Mouse (Mus musculus) forebrain, embryonic 12.5 days (tissue): ENCODE measurements at regions not wholly inside any gene's neighbourhood (a gene's known extent, or its start where the extent isn't known, plus 50 kb on each side); places are given as distances from the start of the nearest gene placed in this dataset.

ENCODE experiments used
- ATAC-seq: fragments of 200-750 bp; cut with Nextera tagmentation; 2 replicates; pipeline ENCODE4 v1.8.0; 2017; ENCODE audit warnings: moderate TSS enrichment; ENCODE audit not compliant: low FRiP score
- H3K27ac ChIP-seq: fragments of 300-500 bp; sonication (generic); 2 replicates; pipeline ENCODE4 v1.5.1; 2016; ENCODE audit warnings: mild to moderate bottlenecking
- H3K27me3 ChIP-seq: fragments of 300-500 bp; sonication (generic); 2 replicates; pipeline ENCODE4 v1.6.1; 2016; ENCODE audit warnings: mild to moderate bottlenecking
- H3K36me3 ChIP-seq: fragments of 300-500 bp; sonication (generic); replicated peaks from 2 replicates; pipeline ENCODE4 v1.6.1; 2016; ENCODE audit warnings: mild to moderate bottlenecking
- H3K4me1 ChIP-seq: fragments of 300-500 bp; sonication (generic); 2 replicates; pipeline ENCODE4 v1.6.1; 2016
- H3K4me2 ChIP-seq: fragments of 300-500 bp; sonication (generic); 2 replicates; pipeline ENCODE4 v1.6.1; 2016; ENCODE audit warnings: mild to moderate bottlenecking, moderate library complexity
- H3K4me3 ChIP-seq: fragments of 300-500 bp; sonication (generic); replicated peaks from 2 replicates; pipeline ENCODE4 v1.5.1; 2016; ENCODE audit warnings: mild to moderate bottlenecking
- H3K9ac ChIP-seq: fragments of 300-500 bp; sonication (generic); 2 replicates; pipeline ENCODE4 v1.6.1; 2016; ENCODE audit warnings: mild to moderate bottlenecking
- H3K9me3 ChIP-seq: fragments of 300-500 bp; sonication (generic); 2 replicates; pipeline ENCODE4 v1.6.1; 2016
- WGBS: fragments of 180-500 bp; shearing (Covaris S2); methylation state at CpG from one replicate; pipeline ENCODE4 v1.1.7; 2016; 5-methylcytosine and 5-hydroxymethylcytosine counted together

DNA sequence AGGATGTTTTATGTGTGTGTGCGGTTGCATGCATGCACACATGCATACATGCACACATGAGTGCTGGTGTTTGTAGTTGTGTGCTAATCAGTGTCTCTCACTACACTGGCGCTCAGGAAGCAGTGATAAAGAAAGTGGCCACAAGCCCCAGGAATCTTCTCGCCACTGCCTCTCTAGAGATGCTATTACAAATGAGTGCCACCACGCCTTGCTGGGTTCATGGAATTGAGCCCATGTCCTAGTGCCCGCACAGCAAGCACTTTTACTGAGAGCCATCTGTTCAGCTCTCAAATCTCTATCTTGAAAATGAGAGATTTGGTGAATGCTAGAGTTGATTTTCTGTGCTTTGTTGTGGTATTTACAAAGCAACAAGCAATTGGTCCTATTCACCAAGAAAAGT lies 373.3 kb downstream of the Lpin1 start:
- 84% methylated on average over 5 of the region's 5 CpGs for WGBS
- Histone ChIP-seq H3K27me3 (no peaks in the 10 kb centered on the region), H3K4me3 (no peak overlapping the region), H3K36me3 (no peaks in the 10 kb centered on the region), H3K9me3 (no peaks in the 10 kb centered on the region), H3K9ac (no peak overlapping the region), H3K4me1 (no peaks in the 10 kb centered on the region), H3K27ac (no peak overlapping the region), H3K4me2 (no peak overlapping the region)
- ATAC-seq = no peak

DNA sequence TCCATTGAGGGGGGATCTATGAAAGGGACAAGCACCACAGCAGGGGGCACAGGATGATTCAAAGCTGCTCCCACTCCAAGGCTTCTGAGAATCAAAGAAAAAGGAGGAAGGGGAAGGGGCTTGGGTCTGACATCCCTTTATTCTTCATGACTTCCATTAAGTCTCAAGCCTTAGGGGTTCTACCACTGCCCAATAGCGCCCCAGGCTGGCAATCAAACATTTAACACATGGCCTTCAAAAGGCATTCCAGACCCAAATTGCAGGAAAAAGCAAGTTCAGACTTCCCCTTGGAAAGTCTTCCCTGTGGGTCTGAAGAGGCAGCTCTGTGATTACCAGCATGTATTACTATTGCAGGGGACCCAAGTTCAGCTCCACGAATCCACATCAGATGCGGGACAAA lies 377.2 kb downstream of the Lpin1 start:
- no peak overlapping the region for H3K4me3 ChIP-seq
- no peak for ATAC-seq
- 92% methylated on average over 3 of the region's 3 CpGs for WGBS
- H3K9me3 ChIP-seq = no peaks in the 10 kb centered on the region
- no peak overlapping the region for H3K27ac ChIP-seq
- no peaks in the 10 kb centered on the region for H3K27me3 ChIP-seq
- no peak overlapping the region for H3K4me2 ChIP-seq
- no peak overlapping the region for H3K9ac ChIP-seq
- no peaks in the 10 kb centered on the region for H3K4me1 ChIP-seq
- H3K36me3 ChIP-seq = no peaks in the 10 kb centered on the region

DNA sequence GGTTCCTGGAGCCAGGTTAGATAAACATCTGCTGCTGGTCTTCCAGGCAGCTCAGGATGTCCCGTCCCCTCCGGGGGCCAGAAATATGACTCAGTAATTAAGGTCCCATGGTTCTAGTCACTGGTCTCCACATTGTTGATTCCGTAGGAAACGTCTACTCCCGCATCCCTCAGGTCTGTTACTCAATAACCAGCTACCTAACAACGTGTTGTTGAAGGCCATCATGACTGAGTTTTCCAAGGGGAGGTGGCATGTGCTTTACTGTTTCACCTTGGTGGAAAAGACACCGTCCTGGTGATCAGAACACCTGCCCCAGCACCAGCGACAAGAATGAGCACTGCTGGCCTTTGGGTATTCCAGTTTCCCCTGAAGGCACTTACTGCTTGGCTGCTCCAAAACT lies 377.9 kb downstream of the Lpin1 start:
- H3K36me3 ChIP-seq = no peaks in the 10 kb centered on the region
- no peak overlapping the region for H3K4me3 ChIP-seq
- no peaks in the 10 kb centered on the region for H3K9me3 ChIP-seq
- ATAC-seq = no peak
- no peak overlapping the region for H3K4me2 ChIP-seq
- no peak overlapping the region for H3K27ac ChIP-seq
- H3K27me3 ChIP-seq = no peaks in the 10 kb centered on the region
- 87% methylated on average over 8 of the region's 8 CpGs for WGBS
- no peak overlapping the region for H3K9ac ChIP-seq
- no peaks in the 10 kb centered on the region for H3K4me1 ChIP-seq

DNA sequence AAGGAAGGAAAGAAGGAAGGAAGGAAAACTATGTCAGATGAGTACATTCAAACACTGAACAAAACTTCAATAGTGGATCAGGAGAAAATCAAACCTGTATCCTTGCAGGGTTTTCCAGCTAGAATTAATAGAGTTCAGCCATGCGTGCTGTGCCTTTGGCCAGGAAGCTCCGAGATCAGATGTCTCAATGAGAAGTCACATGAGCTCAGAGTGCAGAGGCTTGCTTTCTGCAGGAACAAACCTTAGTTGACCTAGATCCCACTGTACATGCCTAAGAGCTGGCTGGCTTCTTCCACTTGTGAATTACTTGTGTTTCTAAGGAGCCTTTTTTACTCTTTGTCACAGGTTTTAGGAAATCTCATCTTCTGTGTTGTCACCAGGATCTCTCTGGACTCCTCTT lies 378.7 kb downstream of the Lpin1 start:
- Histone ChIP-seq H3K9ac (no peak overlapping the region), H3K9me3 (no peaks in the 10 kb centered on the region), H3K27ac (no peak overlapping the region), H3K27me3 (no peaks in the 10 kb centered on the region), H3K36me3 (no peaks in the 10 kb centered on the region), H3K4me1 (no peaks in the 10 kb centered on the region), H3K4me2 (no peak overlapping the region), H3K4me3 (no peak overlapping the region)
- ATAC-seq = no peak
- 53% methylated on average over 2 of the region's 2 CpGs for WGBS

DNA sequence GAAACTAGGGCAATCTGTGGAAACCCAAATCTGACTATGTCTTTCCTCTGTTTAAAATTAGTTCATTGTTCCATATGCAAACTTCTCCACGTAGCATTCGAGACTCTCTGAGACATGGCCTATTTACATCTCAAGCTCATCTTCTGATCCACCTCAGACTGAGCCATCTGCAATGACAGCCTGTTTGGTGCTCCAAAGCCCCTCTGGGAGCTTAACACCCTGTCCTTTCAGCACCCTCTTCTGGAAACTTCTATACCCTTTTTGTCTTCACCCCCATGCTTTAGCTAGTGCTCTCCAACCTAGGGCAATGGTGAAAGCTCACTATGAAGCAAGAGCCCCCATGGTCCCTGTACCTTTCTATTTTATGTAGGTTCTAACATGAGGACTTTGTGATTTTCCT lies 379.7 kb downstream of the Lpin1 start:
- 91% methylated on average over 2 of the region's 2 CpGs for WGBS
- no peak overlapping the region for H3K27ac ChIP-seq

DNA sequence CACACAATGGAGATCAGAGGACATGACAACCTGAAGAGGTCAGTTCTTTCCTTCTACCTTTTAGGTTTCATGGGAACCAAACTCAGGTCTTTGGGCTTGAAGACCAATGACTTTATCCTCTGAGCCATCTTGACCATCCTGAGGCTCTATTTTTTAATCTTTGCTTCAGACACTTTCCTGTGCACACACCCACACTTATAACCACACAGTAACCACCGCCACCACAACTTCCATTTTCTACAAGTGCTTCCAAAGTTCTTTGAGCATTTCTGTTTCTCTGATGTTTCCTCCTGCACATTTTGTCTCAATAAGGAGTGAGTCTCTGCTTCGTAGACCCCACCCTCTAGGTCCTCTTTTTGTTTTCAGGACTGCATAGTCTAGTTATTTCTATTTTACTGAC lies 385.3 kb downstream of the Lpin1 start:
- H3K9ac ChIP-seq = no peak overlapping the region
- no peak overlapping the region for H3K27ac ChIP-seq
- H3K4me1 ChIP-seq = peaks cover 3% of the 10 kb centered on the region; the same call in 1 of the 2 replicates
- no peak overlapping the region for H3K4me2 ChIP-seq
- no peaks in the 10 kb centered on the region for H3K27me3 ChIP-seq
- no peaks in the 10 kb centered on the region for H3K9me3 ChIP-seq
- H3K36me3 ChIP-seq = no peaks in the 10 kb centered on the region
- H3K4me3 ChIP-seq = no peak overlapping the region
- ATAC-seq = no peak
- WGBS = 92% methylated on average over 2 of the region's 2 CpGs

More for the DNA sequence above, 379.7 kb downstream of the Lpin1 start:
- no peak overlapping the region for H3K4me2 ChIP-seq
- no peaks in the 10 kb centered on the region for H3K4me1 ChIP-seq
- H3K9ac ChIP-seq = no peak overlapping the region
- H3K36me3 ChIP-seq = no peaks in the 10 kb centered on the region
- H3K4me3 ChIP-seq = no peak overlapping the region
- ATAC-seq = no peak
- H3K9me3 ChIP-seq = no peaks in the 10 kb centered on the region
- no peaks in the 10 kb centered on the region for H3K27me3 ChIP-seq

DNA sequence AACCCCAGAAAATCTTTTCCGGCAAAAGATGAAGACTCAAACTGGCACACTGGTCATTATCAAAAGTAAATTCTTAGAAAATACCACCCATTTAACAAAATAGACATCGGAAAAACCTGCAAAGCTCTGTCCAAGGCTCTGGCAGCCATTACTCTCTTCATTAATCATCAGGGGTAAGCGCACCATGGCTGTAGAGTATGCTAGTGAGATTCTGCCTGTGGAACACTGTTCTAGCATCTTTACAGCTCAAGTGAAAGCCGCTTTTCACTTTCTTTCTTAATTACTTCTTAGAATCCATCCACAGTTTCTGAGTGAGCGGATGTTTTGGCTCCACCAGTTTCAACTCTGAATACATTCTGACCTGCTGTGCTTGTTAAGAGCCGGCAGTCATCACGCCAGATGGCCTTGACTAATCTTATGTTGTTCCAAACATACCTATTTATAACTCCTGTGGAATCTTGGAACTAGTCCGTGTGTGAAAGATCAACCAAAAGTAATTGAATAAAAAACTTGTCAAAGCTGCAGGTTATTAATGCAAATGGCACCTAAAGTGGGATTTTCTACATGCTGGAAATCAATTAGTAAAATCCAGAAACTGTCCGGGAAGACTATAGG lies 387.8 kb downstream of the Lpin1 start:
- no peak for ATAC-seq
- no peaks in the 10 kb centered on the region for H3K9me3 ChIP-seq
- no peak overlapping the region for H3K27ac ChIP-seq
- WGBS = 51% methylated on average over 9 of the region's 9 CpGs
- peaks cover 3% of the 10 kb centered on the region; the same call in 1 of the 2 replicates for H3K4me1 ChIP-seq
- H3K27me3 ChIP-seq = no peaks in the 10 kb centered on the region
- H3K4me3 ChIP-seq = no peak overlapping the region
- H3K36me3 ChIP-seq = no peaks in the 10 kb centered on the region
- no peak overlapping the region for H3K4me2 ChIP-seq
- H3K9ac ChIP-seq = no peak overlapping the region

DNA sequence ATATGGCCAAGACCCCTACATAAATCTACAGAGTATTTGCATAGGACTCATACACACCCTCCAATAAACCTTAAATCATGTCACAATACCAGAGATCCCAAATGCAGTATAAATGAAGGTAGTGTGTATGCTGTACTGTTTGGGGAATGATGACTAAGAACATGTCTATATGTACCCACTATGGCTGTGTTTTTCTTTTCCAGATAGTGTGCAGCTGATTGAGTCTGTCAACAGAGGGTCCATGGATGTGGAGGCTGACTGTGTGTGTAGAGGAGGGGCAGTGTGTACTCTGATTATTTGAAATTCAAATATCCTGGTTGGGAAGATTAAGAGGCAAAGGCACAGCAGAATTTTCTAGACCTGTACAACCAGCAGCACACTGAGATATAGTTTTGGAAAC lies 388.6 kb downstream of the Lpin1 start:
- peaks cover 3% of the 10 kb centered on the region; the same call in 1 of the 2 replicates for H3K4me1 ChIP-seq
- ATAC-seq = no peak

DNA sequence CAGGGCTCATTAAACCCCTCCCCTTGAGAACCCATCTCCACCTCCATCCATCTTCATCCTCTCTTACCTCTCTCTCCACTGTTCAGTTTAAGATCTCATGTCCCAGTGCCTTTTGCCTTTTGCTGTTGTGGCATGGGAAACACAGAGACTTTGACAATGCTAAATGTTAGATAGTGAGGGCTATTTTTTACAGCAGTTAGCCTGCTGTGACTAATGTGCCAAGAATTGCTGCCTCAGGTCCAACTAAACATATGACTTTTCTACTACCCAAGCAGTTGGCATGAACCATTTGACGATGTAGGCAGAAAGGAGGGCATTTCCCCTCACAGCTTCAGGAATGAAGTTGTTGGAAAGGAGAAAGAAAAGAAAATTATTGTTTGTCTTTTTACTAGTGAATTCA lies 389.6 kb downstream of the Lpin1 start:
- Histone ChIP-seq H3K4me3 (no peak overlapping the region), H3K27me3 (no peaks in the 10 kb centered on the region)
- ATAC-seq = no peak

More for the DNA sequence above, 388.6 kb downstream of the Lpin1 start:
- H3K4me3 ChIP-seq = no peak overlapping the region
- H3K36me3 ChIP-seq = no peaks in the 10 kb centered on the region
- no peaks in the 10 kb centered on the region for H3K27me3 ChIP-seq
- H3K27ac ChIP-seq = no peak overlapping the region
- no peaks in the 10 kb centered on the region for H3K9me3 ChIP-seq
- no peak overlapping the region for H3K4me2 ChIP-seq
- no peak overlapping the region for H3K9ac ChIP-seq

DNA sequence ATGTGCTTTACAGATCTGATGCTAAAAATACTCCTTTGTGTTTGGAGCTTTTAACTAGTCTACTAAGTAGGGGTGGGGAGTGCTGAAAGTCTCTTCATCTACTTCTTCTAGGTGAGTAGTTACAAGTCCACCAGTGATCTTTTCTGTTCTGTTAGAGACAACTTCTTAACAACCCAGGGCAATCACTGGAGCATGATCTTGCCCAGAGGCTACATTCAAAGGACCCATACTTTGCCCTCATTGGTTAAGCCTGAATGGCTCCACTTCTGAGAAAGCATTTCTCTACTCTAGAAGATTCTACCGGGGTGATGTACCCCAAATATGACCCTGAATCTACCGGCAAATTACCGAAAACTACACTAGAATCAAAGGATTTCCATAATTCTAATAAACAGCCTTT lies 390.2 kb downstream of the Lpin1 start:
- no peak overlapping the region for H3K9ac ChIP-seq
- no peaks in the 10 kb centered on the region for H3K27me3 ChIP-seq
- no peaks in the 10 kb centered on the region for H3K9me3 ChIP-seq
- no peak overlapping the region for H3K4me2 ChIP-seq
- no peak overlapping the region for H3K27ac ChIP-seq
- H3K4me3 ChIP-seq = no peak overlapping the region
- 90% methylated on average over 3 of the region's 3 CpGs for WGBS
- no peak for ATAC-seq
- peaks cover 3% of the 10 kb centered on the region; the same call in 1 of the 2 replicates for H3K4me1 ChIP-seq
- no peaks in the 10 kb centered on the region for H3K36me3 ChIP-seq

More for the DNA sequence above, 389.6 kb downstream of the Lpin1 start:
- Histone ChIP-seq H3K9me3 (no peaks in the 10 kb centered on the region), H3K4me2 (no peak overlapping the region), H3K36me3 (no peaks in the 10 kb centered on the region), H3K9ac (no peak overlapping the region), H3K4me1 (peaks cover 3% of the 10 kb centered on the region; the same call in 1 of the 2 replicates), H3K27ac (no peak overlapping the region)
- 80% methylated on average over 1 of the region's 1 CpGs for WGBS

DNA sequence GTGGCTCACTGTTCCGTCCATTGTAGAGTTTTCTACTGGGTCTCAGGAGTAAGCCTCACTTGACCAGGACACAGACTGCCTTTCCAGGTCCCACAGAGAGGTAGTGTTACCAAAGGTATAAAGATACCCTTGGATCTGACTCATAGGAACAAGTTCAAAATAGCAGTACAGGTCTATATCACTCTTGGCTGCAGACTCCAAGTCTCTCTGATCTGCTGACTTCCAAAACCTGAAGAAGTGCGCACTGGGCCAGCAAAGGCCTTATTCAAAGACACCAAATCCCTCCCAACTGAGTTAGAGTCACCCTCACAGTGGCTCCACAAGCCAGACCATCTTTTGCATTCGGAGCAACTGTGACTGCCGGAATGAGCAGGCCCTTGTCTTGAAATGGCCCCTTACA lies 391.9 kb downstream of the Lpin1 start:
- Histone ChIP-seq H3K4me1 (peaks cover 3% of the 10 kb centered on the region; the same call in 1 of the 2 replicates), H3K9me3 (no peaks in the 10 kb centered on the region), H3K27me3 (no peaks in the 10 kb centered on the region), H3K4me3 (no peak overlapping the region), H3K4me2 (no peak overlapping the region), H3K9ac (no peak overlapping the region), H3K36me3 (no peaks in the 10 kb centered on the region), H3K27ac (no peak overlapping the region)
- 82% methylated on average over 4 of the region's 4 CpGs for WGBS
- ATAC-seq = no peak

DNA sequence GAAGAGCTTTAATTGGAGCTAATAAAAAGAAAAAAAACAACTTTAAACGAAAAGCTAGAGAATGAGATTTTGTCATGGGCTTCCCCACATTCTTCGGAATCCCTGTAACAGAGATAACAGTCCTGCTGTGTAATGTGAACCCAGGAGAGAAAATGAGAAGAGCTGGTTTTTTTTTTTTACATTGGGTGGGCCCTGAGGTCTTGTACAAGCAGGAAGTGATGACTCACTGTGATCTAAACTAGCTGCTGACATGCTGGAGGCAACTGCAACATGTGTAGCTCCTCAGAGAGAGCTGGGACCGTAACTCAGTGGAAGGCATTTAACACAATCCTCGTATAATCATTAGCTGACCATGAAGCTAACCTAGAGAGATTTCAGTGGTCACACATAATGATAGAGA lies 393.8 kb upstream of the Trib2 start:
- H3K36me3 ChIP-seq = no peaks in the 10 kb centered on the region
- H3K9ac ChIP-seq = no peak overlapping the region
- no peak overlapping the region for H3K4me2 ChIP-seq
- 85% methylated on average over 4 of the region's 4 CpGs for WGBS
- ATAC-seq = no peak
- no peak overlapping the region for H3K4me3 ChIP-seq
- H3K4me1 ChIP-seq = no peaks in the 10 kb centered on the region
- H3K27me3 ChIP-seq = no peaks in the 10 kb centered on the region
- no peak overlapping the region for H3K27ac ChIP-seq
- no peaks in the 10 kb centered on the region for H3K9me3 ChIP-seq

DNA sequence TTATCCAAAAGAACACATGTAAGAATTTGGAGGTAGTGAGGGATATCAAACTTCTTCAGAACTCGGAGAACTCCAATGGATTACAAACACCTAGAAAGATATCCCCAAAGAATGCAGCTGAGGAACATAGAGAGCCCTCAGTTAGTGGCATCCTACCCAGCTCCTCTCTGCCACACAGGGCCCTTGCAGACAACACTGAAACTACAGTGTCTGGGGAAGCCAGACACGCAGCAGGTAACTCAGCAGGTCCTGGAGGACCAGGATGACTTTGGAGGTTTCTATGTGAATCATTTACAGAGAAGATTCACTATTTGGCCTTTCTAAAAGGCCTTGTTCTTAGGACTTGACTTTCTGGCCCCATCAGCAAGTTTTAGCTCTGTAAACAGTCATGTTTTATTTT lies 393.4 kb upstream of the Trib2 start:
- no peaks in the 10 kb centered on the region for H3K9me3 ChIP-seq
- ATAC-seq = no peak
- no peak overlapping the region for H3K27ac ChIP-seq
- no peak overlapping the region for H3K4me3 ChIP-seq
- no peak overlapping the region for H3K9ac ChIP-seq
- H3K27me3 ChIP-seq = no peaks in the 10 kb centered on the region
- H3K4me1 ChIP-seq = no peaks in the 10 kb centered on the region
- H3K36me3 ChIP-seq = no peaks in the 10 kb centered on the region
- 77% methylated on average over 2 of the region's 2 CpGs for WGBS
- no peak overlapping the region for H3K4me2 ChIP-seq
